Mouse (Mus musculus): ENCODE data around the gene Hdgfl3.

DNA sequence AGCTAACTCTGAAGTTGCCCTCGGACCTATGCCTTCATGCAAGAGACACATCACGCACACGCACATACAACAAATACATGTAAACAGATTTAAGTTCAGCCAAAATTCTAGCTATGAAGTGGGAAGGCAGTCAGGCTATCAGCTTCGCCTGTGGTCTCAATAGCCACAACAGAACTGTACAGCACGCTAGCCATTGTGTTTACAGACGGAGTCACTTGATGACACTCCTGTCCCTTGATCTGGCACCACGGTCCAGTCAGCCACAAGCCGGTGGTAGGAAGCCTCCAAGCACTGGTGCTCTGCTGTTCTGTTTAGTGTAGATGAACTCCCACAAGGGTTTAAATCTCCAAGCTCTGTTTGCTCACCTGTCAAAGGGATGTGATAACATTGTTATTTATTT, 88.3 kb downstream of the Hdgfl3 start:
- TF ChIP-seq CTCF (conservative IDR thresholded peaks at IDR 0.05; ENCODE audit: low read length) (no peak), NANOG (IDR thresholded peaks at IDR 0.05; ENCODE audit: borderline replicate concordance, low read length) (no peak)
